Mouse (Mus musculus) left cerebral cortex, adult 8-10 months (tissue): ENCODE results near the gene Tjp2. TPM values are rescaled to one million over a fixed set of nuclear protein-coding genes. Genes with fewer than 3 reads are reported as not detected.

Experiments used
- DNase-seq, 2 experiments: peaks; one replicate each; pipeline ENCODE4 v3.0.0; 2022; ENCODE audit warnings: low spot score in 2 of 2
- total RNA-seq, 4 experiments: library from RNA; stranded (reverse); gene quantifications; 2 replicates each; pipeline ENCODE4 v1.2.4; 2022

Gene Tjp2
- total RNA-seq, 4 experiments from 2014 or later, result 22.2 to 25.1 (median 23.3) TPM

DNA sequence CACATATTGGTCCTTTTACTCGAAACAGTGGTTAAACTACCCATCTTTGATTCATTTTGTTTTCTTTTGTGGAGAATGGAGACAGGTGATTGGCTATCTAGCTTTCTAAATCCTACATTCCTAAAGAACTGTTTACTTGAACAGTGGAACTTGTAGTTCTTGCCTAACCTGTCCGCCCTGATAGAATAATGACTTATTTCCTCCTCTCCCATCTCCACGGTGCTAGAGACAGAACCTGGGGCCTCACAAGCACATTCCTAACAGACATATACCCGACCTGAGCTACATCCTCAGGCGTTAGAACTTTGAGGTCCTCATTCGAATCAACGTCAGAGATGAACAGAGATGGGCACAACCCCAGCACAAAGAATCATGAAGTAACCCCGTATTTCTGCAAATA is 44.4 kb downstream of the Tjp2 start:
- no peak for DNase-seq

DNA sequence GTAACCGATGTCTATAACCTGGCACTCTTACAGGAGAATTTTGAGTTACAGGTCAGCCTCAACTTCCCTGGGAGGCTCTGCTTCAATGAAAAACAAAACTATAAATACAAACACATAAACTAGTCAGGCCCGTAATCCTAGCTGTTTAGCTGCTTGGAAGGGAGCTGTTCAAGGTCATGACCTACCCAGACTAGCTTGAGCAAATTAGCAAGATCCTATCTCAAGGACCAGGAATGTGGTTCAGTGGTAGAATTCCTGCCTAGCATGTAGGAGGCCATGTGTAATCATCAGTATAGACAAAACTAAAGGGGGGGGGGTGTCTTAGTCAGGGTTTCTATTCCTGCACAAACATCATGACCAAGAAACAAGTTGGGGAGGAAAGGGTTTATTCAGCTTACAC is 46.7 kb downstream of the Tjp2 start:
- no peak for DNase-seq

DNA sequence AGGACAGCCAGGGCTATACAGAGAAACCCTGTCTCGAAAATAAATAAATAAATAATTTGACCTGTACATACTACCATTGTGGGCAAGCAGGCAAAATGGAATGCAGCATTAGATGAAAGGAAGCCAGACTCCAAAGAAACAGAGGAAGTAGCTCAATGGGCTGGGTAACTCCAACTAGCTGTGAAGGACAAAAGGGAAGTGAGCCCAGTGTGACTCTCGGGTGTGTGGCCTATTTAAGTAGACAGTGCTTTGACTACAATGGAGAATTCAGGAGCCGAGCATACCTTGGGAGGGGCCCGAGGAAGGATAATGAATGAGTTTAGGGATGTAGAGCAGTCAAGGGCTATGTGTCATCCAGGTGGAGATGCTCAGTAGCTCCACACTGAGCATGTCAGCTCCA is 48.1 kb downstream of the Tjp2 start:
- no peak for DNase-seq

DNA sequence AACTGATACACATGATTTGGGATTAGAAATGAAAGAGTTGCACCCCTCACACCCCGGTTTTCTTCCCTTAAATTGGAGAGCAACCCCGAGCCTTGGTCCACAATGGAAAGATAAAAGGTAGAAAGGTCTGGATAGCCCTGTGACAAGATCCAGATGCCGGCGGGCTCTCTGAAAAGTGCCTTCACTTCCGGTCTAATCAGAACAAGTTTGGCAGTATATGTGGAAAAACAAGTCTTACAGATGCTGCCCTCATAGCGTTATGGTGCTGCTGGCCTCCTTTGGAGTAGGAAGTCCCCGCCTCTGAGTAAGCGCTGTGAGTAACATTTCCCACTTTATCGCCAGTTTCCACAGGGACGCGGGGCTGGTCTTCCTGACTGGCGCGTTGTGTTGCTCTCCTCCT is 49.9 kb downstream of the Tjp2 start:
- DNase-seq, result no peak

DNA sequence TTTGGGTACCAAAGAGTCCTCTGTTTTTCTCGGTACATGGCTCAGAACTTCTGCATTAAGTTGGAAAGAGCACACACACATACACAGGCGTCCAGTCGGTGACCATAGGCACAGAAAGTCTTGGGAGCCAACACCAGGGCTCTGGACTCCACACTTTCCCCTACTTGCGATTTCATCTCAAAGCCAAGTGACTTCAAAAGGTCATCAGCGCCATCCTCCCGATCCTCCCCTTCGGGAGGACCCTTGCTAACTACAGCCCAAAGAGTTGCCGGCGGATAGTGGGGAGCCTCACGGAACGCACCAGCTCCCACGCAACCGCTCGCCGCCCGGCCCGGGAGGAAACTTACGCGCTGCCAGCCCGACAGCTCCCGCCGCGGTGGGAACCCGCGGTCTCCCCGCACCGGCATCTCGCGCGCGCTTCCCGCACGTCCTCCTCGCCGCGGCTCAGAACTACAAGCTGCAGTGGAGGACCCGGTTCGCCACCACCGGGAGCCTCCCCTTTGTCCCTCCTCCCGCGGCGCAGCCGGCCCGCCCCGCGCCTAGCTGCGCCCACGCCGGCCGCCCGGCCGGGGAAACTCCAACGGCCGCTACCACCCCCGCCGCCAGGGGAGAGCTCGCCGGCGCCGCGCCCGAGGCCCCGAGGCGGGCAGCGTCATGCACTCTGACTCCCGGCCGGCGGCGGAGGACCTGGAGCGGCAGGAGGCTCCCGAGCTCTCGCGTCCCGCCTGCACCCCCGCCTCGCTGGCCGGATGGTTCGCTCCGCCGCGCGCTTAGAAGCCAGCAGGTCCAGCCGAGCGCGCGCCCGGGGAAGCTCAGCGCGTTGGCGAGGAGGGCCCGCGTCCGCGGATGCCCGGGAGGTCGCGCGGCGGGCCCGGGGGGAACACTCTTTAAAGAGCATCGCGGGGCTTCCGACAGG is 51.0 kb downstream of the Tjp2 start:
- peak; percentile 80 to 86 for DNase-seq

DNA sequence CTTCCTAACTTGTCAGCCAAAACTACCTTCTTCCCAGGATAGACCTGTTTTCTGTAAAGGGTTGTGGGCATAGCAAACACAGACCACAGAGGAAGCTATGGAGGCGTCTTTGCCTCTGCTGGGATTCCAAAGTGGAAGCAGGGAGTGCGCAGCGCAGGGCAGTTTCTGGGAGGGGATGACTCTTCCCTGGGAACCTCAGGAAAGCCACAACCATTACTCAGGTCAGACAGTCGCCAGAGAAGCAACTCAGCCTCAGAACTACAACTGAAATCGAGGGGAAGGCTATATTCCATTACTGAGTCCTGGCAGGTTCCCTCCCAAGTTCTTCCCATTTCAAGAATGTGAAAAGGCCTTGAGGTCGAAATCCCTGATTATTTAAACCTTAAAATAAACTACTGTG is 51.8 kb downstream of the Tjp2 start:
- no peak for DNase-seq

DNA sequence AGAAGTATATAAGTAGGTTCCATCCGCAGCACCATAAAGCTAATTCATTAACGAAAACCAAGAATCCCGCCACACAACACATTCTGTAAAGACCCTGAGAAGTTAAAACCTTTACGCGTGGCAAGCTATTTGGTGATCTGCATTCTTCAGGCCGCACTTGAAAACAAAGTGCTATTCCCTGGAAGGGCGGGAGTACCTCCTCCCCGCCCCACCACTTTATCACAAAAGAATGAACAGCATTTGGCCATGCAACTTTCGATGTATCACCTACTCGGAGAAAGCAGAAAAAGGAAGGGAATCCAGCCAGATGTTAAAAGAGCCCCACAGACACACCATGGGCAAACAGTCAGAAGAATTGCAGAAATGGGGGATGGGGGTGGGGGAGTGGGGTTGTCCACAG is 56.3 kb downstream of the Tjp2 start:
- DNase-seq, result no peak

DNA sequence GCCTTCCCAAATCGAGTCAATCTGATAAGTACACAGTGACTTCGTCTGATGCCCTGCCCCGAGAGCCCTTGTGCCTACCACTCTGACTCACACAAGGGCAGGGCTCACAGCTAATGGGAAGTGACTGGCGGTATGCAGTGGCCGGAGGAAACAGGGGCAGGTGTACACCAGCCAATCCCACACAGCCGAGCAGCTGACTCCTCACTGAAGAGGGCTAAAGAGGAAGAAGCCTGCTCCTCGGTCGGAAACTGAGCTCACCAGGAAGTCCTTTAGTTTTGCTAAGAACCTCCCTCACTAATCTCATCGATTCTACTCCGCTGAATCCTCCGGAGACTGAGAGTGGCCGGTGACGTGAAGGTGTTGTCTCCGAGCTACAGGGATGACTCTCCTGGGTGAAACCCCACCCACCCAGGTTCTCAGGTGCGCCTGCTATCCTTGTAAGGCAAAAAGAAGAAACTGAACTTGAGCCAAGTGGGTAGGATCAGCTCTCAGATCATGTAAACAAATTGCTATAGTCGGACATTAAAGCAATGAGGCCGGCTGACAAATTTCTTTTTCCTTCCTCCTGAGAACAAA is 58.2 kb downstream of the Tjp2 start:
- DNase-seq, result no peak

DNA sequence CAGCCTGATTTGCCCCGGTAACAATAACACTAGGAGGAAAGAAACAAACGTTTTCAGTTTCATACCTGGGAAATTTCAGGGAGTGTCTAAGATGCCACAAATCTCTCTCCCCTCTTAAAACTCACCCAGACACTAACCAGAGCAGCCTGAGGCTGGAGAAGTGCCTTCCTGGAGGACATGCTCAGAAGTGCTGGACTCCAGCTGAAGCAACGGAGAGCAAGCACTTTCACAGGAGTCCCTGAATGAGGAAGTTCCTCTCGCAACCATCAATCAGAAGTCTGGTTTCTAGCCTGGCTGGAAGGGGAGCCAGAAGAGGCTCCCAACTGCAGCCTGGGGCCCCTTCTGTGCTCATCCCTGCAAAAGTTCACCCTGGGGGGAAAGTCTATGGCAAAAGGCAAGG is 60.9 kb downstream of the Tjp2 start:
- DNase-seq, result no peak

DNA sequence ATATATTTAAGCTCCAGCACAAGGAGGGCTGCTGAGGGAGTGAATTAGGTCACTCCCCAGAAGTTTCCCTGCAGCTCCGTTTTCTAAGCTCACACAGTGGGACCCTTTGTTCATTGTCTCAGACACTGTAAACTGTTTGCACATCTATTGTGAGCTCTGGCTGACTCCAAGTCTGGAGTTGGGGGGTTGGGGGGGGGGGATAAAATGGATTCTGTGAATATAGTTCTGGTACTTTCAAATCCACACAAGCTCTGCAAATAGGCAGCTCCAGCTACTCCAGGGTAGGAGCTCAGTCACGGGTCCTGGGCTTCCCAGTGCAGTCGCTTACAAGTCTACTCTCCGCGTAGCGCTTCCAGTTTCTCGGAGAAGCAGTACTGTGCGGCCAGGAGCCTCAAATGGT is 64.4 kb downstream of the Tjp2 start:
- DNase-seq, result no peak

DNA sequence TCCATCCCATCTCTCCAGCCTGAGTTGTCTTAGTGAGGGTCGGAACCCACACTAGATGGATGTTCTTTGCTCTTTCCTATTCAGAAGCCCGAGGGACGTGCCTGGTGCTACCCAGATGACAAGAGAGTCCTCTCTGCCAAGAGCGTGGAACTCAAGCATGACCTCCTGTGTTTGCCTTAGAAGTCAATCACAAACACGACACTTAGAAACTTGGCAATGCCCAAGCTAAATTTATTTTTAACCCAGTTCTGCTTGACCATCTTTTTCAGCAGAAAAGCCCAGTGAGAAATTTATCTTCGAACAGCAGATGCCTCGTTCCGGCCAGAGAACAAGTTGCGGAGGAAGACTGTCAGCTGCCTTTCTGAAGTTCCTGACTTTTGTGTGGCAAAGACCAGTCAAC is 65.1 kb downstream of the Tjp2 start:
- no peak for DNase-seq

DNA sequence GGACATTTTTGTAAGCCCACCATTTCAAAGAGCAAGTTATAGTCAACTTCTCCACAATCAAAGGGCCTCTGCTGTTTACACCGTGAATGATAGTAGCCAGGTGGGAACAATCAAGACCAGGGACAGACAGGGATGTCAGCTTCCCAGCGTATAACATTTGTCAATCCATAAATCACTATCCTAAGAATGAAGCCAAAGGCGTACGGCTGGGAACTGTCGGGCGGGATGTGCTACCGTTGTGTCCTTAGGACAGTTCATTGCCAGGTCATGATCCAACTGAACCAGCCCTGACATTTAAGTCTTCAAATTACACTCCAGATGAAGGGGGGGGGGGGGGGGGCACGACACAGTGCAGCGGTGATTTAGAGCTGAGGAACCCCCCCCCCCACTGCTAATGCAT is 65.5 kb downstream of the Tjp2 start:
- no peak for DNase-seq

DNA sequence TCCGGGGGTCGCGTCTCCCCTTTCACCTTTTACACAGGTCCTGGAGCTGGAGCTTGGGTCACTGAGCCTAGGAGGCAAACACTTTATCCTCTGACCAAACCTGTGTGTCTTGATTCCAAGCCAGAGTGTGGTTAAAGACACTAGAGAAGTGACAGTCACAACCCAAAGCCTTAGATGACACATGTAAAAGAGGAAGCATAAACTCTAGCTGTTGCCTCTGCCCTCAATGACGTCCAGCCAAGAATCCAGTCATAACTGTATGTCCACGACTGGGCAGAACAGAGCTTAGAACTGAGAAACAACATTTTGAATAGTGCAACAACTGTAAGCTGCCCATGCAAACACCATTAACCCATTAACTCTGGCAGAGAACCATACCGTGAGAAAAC is 68.8 kb downstream of the Tjp2 start:
- no peak for DNase-seq

DNA sequence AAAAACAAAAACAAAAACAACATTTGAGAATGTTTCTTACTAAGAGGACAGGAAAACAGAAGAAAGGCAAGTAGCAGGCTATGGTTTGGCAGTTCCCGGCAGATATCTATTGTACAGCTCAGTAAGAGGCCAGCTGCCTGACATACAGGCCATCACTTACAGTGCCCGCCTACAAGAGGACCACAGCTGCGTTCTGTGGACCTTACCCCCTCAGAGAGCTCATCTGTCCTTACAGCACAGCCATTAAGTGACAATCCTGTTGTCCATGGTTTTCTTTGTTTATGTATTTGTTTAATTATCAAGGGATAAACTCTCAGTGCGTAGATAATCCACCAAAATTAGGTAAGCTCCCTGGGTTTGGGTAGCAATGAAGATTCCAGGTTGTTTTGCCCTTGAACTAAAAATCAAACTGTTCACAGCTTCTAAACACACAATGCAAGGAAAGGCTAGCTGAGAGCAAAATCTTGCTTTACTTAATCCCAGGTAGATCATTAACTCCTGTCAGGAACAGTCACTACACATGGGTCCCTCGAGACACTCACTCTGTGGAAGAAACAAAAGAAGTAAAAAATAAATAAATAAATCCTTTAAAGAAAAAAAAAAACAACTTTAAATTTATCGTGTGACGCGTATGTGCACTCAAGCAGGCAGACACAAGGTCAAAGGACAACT is 69.3 kb downstream of the Tjp2 start:
- no peak for DNase-seq

DNA sequence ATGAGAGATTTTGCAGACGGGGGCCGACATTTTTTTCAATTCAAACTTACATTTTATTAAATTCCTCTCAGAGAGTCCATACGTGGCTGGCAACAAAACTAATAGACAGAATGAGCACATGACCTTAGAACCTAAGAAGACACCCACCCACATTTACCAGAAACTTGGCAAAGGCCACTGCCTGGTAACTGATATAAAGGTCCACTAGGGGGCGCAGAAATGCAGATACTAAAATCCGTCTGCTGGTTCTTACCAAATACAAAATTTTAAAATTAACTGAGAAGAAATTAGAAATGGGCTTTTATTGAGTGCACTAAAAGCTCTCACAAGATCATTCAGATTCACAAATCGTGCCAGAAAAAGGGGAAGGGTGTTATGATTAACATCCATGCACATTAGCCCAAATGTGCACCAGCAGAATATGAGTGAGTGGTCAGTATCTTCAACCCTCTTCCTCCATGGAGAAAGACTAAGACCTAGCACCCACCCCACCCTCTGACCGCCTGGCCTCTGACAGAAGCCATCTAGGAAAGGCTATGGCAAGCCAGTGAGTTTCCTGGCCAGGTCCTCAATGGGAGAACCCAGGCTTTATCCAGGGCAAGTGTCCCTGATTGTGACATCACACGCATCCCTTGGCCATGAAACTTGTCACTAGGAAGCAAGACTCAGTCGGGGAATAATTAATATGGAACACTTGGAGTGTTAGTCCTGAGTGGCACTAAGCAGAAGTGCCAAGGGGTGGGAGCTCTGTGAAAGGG is 71.4 kb downstream of the Tjp2 start:
- no peak for DNase-seq

DNA sequence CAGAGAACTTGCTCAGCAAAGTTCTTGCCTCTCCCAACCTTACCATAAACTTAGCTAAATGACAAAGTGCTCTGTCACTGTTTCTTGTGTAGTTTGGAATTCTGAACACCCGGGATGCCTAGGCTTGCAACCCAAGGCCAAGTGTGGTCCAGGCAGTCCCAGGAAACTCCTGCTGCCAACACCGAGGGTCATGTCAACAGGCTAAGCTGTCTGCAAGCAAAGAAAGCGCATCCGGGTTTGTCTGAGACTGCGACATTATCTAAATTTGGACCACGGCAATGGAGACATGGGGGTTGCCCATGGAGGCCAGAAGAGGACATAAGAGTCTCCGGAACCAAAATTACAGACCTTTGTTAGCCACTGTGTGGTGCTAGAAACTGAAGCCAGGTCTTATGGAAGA is 80.8 kb downstream of the Tjp2 start:
- no peak for DNase-seq

DNA sequence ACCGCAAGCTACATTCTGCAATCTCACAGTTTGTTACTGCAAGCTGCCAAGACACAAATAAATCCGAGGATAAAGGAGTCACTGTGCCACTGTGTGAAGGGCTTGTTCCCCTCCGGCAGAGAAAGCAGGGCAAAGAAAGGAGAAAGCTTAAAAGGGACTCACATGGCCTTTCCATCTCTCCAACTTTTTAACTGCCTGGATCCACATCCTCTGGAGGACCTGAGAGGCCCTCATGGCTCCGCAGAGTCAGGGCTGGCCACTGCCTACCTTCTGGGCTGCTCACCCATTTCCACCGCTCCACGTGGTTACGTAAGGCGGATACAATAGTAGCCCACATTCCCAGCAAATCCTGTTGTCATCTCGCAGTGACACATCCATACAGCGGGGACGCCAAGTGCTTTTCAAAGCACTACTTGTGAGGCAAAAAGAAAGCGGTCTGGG is 82.2 kb downstream of the Tjp2 start:
- peak; percentile 60 to 70 for DNase-seq

DNA sequence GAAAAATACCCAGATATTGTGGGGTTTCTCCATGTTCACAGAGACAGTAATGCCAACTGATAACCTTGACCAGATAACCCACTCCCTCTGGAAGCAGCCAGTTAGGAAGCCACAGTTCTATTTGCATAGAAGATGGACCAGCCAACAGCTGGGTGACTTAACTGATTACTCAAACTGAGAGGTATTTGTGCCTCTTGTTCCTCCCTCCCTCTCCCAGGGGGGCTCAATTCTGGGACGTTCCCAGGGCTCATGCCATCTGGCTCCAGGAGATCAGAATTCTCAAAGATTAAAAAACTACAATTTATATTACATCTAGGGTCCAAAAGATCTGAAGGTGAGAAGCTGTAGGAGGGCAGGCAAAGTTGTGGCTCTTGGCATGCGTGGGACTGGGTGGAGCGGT is 84.5 kb downstream of the Tjp2 start:
- no peak for DNase-seq

DNA sequence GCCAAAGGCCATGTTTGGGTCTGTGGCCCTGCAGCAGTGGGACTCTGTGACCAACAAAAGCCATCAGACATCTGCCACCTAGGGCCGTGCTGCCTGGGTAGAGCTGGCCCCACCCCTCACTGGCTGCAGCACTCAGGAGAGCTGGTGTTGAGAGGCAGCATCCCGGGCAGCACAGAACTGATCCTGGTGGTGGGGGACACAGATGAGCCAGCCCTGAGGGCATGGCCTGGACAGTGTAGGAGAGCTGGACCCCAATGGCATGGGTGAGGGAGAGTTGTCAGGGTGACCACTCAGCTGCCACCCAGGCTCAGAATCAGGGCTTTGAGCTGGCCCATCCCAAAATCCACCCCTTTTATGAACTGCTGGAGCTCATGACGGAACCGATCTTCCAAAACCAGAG is 87.4 kb downstream of the Tjp2 start:
- no peak for DNase-seq

DNA sequence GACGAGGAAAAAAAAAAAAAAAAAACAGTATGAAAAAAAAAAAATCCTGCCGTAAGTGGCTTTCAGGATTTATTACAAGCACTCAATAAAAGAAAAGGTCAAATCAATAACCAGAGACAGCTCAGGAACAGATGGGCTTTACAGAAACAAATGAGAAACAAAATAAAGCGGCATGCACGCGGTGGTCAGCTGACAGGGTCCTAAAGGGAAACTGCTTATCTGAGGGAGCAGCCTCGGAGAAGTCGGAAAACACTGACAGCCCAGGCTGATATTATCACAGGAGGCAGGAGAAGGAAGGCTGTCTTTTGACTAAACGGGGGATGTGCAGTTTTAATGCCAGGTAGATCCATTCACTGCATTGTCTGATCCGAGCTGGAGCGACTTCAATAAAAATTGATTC is 89.8 kb downstream of the Tjp2 start:
- DNase-seq, result no peak

DNA sequence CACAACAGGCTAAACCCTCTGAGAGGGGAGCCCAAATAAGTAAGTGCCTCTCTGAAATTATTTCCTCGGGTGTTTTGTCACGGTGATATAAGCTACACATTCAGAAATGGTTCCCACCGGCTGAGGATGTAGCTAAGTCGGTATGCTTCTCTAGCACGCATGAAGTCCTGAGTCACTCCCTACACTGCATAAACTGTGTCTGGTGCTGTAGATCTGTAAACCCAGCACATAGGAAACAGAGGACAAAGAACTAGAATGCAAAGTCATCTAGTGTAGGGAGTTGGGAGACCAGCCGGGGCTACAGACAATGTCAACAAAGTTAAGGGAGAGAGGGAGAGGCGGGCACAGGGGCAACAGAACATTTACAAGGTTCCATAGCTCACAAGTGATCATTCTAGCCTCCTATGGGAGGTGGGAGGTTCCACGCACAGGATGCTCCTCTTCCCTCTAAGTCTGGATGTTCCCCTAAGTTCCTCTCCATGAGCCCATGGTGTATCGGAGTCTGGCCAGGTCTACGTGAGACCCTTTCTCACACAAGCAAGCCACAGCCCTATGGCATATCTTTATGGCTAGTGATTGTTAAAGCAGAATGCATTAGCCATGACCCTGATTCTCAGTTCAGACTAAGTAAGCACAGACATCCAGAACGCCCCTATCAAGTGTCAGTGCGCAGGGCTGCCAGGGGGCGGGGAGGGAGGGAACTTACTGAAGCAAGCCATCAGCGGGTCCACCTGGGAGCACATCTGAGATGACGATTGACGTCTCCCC is 90.5 kb downstream of the Tjp2 start:
- DNase-seq, result no peak
